Mouse (Mus musculus): ENCODE results near the gene Rdh12.
"Not testable (repeated sequence)": the region's sequence is repeated elsewhere in the genome, so short reads cannot be mapped to it uniquely, and the experiment has no call there.

Rdh12 gene

GRCm38 (mm10) chr12:79208703-79209464, at the start of gene Rdh12:
Gene Rdh12, plus strand, starts transcription at chr12:79208914.
- DNase-seq, result peak; percentile 65

- no peak for DNase-seq
Observed at GRCm38 (mm10) chr12:79162876-79163275, 45.8 kb upstream of the Rdh12 start.

- DNase-seq, result peak; percentile 3
Observed at GRCm38 (mm10) chr12:79169173-79169572, 39.5 kb upstream of the Rdh12 start.

- no peak for DNase-seq
Observed at GRCm38 (mm10) chr12:79170421-79170820, 38.3 kb upstream of the Rdh12 start.

GRCm38 (mm10) chr12:79171269-79171995, 37.3 kb upstream of the Rdh12 start:
- DNase-seq, result no peak

GRCm38 (mm10) chr12:79172019-79172941, 36.4 kb upstream of the Rdh12 start, which contains the start of gene Vti1b:
Gene Vti1b, minus strand, starts transcription at chr12:79172667.
- DNase-seq, result peak; percentile 93

GRCm38 (mm10) chr12:79173721-79174120, 35.0 kb upstream of the Rdh12 start:
- no peak for DNase-seq

- DNase-seq, result no peak
Observed at GRCm38 (mm10) chr12:79175998-79176397, 32.7 kb upstream of the Rdh12 start.

- DNase-seq, result not testable (repeated sequence)
Observed at GRCm38 (mm10) chr12:79185160-79185559, 23.6 kb upstream of the Rdh12 start.

GRCm38 (mm10) chr12:79190931-79191673, 17.6 kb upstream of the Rdh12 start:
- peak; percentile 86 for DNase-seq

GRCm38 (mm10) chr12:79191701-79192100, 17.0 kb upstream of the Rdh12 start:
- peak; percentile 90 for DNase-seq

GRCm38 (mm10) chr12:79192193-79192592, 16.5 kb upstream of the Rdh12 start, which contains the start of gene Rdh11:
Gene Rdh11, minus strand, starts transcription at chr12:79192293.
- no peak for DNase-seq

GRCm38 (mm10) chr12:79193441-79193840, 15.3 kb upstream of the Rdh12 start:
- peak; percentile 84 for DNase-seq

- DNase-seq, result no peak
Observed at GRCm38 (mm10) chr12:79197105-79197504, 11.6 kb upstream of the Rdh12 start.

- no peak for DNase-seq
Observed at GRCm38 (mm10) chr12:79201882-79202281, 6.8 kb upstream of the Rdh12 start.

GRCm38 (mm10) chr12:79211447-79211846, 2.7 kb downstream of the Rdh12 start:
- DNase-seq, result no peak

- no peak for DNase-seq
Observed at GRCm38 (mm10) chr12:79217511-79217910, 8.8 kb downstream of the Rdh12 start.

- DNase-seq, result peak; percentile 11
Observed at GRCm38 (mm10) chr12:79235485-79236080, 26.9 kb downstream of the Rdh12 start.

GRCm38 (mm10) chr12:79241985-79242384, 33.3 kb downstream of the Rdh12 start:
- no peak for DNase-seq

- no peak for DNase-seq
Observed at GRCm38 (mm10) chr12:79242921-79243320, 34.2 kb downstream of the Rdh12 start.

GRCm38 (mm10) chr12:79248110-79248509, 39.4 kb downstream of the Rdh12 start:
- DNase-seq, result no peak
